Mouse (Mus musculus) forebrain, postnatal 0 days (tissue): ENCODE data around the gene Car12. TPM values are rescaled to one million over a fixed set of nuclear protein-coding genes. Genes with fewer than 3 reads are reported as not detected.
A peak's percentile ranks its signal among the peaks of the same experiment; 100 is the strongest.
"Not testable (repeated sequence)": the region's sequence is repeated elsewhere in the genome, so short reads cannot be mapped to it uniquely, and the experiment has no call there.

ENCODE experiments used
- ATAC-seq: fragments of 200-750 bp; cut with Nextera tagmentation; 2 replicates; pipeline ENCODE4 v1.8.0; 2017; ENCODE audit warnings: mild to moderate bottlenecking, moderate library complexity
- DNase-seq: peaks from one replicate; pipeline ENCODE4 v3.0.0-alpha.2; 2015
- H3K27ac ChIP-seq: fragments of 300-500 bp; sonication (generic); 2 replicates; pipeline ENCODE4 v1.5.1; 2014; ENCODE audit warnings: low read depth, mild to moderate bottlenecking, antibody characterized with exemption, low read length, moderate library complexity, mixed read lengths
- H3K27me3 ChIP-seq: fragments of 300-500 bp; sonication (generic); 2 replicates; pipeline ENCODE4 v1.6.1; 2014; ENCODE audit warnings: mild to moderate bottlenecking, low read length, mixed read lengths; ENCODE audit not compliant: insufficient read depth
- H3K36me3 ChIP-seq: fragments of 300-500 bp; sonication (generic); 2 replicates; pipeline ENCODE4 v1.6.1; 2014; ENCODE audit warnings: mild to moderate bottlenecking, moderate library complexity; ENCODE audit not compliant: insufficient read depth
- H3K4me1 ChIP-seq: fragments of 300-500 bp; sonication (generic); 2 replicates; pipeline ENCODE4 v1.6.1; 2014; ENCODE audit warnings: antibody characterized with exemption; ENCODE audit not compliant: insufficient read depth
- H3K4me2 ChIP-seq: fragments of 300-500 bp; sonication (generic); 2 replicates; pipeline ENCODE4 v1.6.1; 2014; ENCODE audit warnings: low read depth, mild to moderate bottlenecking, moderate library complexity
- H3K4me3 ChIP-seq: fragments of 300-500 bp; sonication (generic); 2 replicates; pipeline ENCODE4 v1.5.1; 2014; ENCODE audit warnings: low read depth, low read length, mixed read lengths
- H3K9ac ChIP-seq: fragments of 300-500 bp; sonication (generic); 2 replicates; pipeline ENCODE4 v1.6.1; 2014; ENCODE audit warnings: mild to moderate bottlenecking
- H3K9me3 ChIP-seq: fragments of 300-500 bp; sonication (generic); 2 replicates; pipeline ENCODE4 v1.6.1; 2016; ENCODE audit warnings: low read length
- CTCF ChIP-seq: sonication (generic); IDR thresholded peaks from 2 replicates; pipeline ENCODE4 v1.5.1; 2016; ENCODE audit warnings: antibody characterized with exemption, control low read depth, low read depth
- WGBS: fragments of 180-500 bp; shearing (Covaris S2); extraction: QIAGEN DNeasy Blood & Tissue Kit; methylation state at CpG from one replicate; pipeline ENCODE4 v1.1.7; 2014; 5-methylcytosine and 5-hydroxymethylcytosine counted together
- polyA plus RNA-seq: library from polyadenylated mRNA; unstranded; fragments of >200 nt; fragmentation: Nextera tagmentation; extraction: Ambion mirVana; gene quantifications from 2 replicates; pipeline ENCODE4 v1.2.1, GENCODE M21; 2015
- total RNA-seq: library from RNA; depleted of rRNA; stranded (reverse); fragments of >200 nt; gene quantifications from 2 replicates; pipeline ENCODE4 v1.2.3, GENCODE M21; 2014; rRNA removed

The Car12 gene
- total and polyA plus RNA-seq, 2 experiments from 2014 or later: 5.3 to 6.1 TPM

DNA sequence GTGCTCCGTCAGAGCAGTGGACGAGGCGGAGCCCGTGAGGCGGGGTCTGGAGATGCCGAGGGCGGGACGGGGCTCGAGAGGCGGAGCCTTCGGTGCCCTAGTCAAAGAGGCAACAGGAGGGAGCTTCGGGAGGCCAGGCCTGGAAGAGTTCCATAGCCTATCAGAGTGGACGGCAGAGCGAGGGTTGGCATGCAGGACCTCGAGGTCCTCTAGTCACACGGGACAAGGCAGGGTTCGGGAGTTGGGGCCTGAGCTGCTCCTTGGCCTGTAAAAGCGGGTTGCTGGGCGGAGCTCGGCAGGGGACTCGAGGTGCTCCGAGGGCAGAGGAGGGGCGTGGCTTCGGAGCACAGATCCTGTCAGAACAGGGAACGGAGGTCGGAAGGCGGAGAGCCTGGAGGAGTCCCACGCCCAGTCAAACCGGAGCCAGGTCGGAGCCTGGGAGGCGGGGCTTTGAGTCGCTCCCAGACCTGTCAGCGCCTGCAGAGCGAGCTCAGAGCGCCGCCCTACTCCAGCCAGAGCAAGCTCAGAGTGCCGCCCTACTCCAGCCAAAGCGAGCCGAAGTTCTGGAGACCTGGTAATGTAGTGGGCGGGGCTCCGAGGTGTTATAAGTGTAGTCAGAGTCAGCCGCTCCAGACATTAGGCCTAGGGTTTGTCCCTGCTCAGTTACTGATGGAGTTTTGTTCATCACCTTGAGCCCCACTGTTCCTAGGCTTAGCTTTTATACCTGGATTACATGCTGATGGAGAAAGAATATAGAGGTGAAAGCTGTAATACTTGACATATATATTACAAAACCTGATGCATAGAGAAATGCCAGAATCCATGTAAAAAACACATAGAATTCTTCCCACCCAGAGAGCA lies 82.2 kb downstream of the Car12 start, which contains the start of gene Aph1b:
Gene Aph1b (minus strand): TSS at position 27 of the 861 bp plus-strand sequence.
- 2% methylated on average over 42 of the region's 42 CpGs for WGBS
- H3K4me3 ChIP-seq: peak within 1 kb of the TSS; percentile 81
- peak within 1 kb of the TSS; percentile 80 for H3K27ac ChIP-seq
- no peak for TF ChIP-seq CTCF
- H3K36me3 ChIP-seq: no peaks in the 10 kb centered on the region
- DNase-seq: peak; percentile 94
- no peaks in the 10 kb centered on the region for H3K9me3 ChIP-seq
- peak within 1 kb of the TSS; percentile 67 for H3K4me2 ChIP-seq
- peaks cover 3% of the 10 kb centered on the region; the same call in 1 of the 2 replicates for H3K4me1 ChIP-seq
- peak; percentile 96 for ATAC-seq
- peak within 1 kb of the TSS; percentile 92 for H3K9ac ChIP-seq
- H3K27me3 ChIP-seq: no peaks in the 10 kb centered on the region

- WGBS: 79% methylated on average over 5 of the region's 5 CpGs
- TF ChIP-seq CTCF: no peak
Measured at GRCm38 (mm10) chr9:66796739-66797138, 83.3 kb downstream of the Car12 start, which contains the start of gene Gm10647. Gm10647 (plus strand) TSS chr9:66797039.

GRCm38 (mm10) chr9:66801947-66802346 lies 88.5 kb downstream of the Car12 start:
- no peak overlapping the region for H3K27ac ChIP-seq
- no peak overlapping the region for H3K9ac ChIP-seq
- TF ChIP-seq CTCF: no peak
- DNase-seq (no peak), ATAC-seq (no peak)
- peaks cover 8% of the 10 kb centered on the region for H3K27me3 ChIP-seq
- H3K36me3 ChIP-seq: no peaks in the 10 kb centered on the region
- no peak overlapping the region for H3K4me3 ChIP-seq
- no peaks in the 10 kb centered on the region for H3K9me3 ChIP-seq
- no peak overlapping the region for H3K4me2 ChIP-seq
- H3K4me1 ChIP-seq: no peaks in the 10 kb centered on the region
- 52% methylated on average over 12 of the region's 12 CpGs for WGBS

More at GRCm38 (mm10) chr9:66796739-66797138, 83.3 kb downstream of the Car12 start, which contains the start of gene Gm10647:
- H3K9ac ChIP-seq: peak within 1 kb of the TSS; percentile 92
- peak within 1 kb of the TSS; percentile 80; the same call in 1 of the 2 replicates for H3K27ac ChIP-seq
- peak within 1 kb of the TSS; percentile 81 for H3K4me3 ChIP-seq
- no peaks in the 10 kb centered on the region for H3K36me3 ChIP-seq
- H3K9me3 ChIP-seq: no peaks in the 10 kb centered on the region
- no peaks in the 10 kb centered on the region for H3K27me3 ChIP-seq
- peak within 1 kb of the TSS; percentile 67 for H3K4me2 ChIP-seq
- no peak for DNase-seq
- ATAC-seq: no peak
- peaks cover 3% of the 10 kb centered on the region; the same call in 1 of the 2 replicates for H3K4me1 ChIP-seq

- H3K27ac ChIP-seq, H3K9me3 ChIP-seq, H3K36me3 ChIP-seq, H3K9ac ChIP-seq, H3K4me1 ChIP-seq, DNase-seq, ATAC-seq: not testable (repeated sequence)
- WGBS: under 1% methylated on average over 30 of the region's 37 CpGs
- Histone ChIP-seq H3K27me3 (peaks cover 10% of the 10 kb centered on the region), H3K4me2 (peak overlapping the region; percentile 48), H3K4me3 (peak overlapping the region; percentile 22)
Measured at GRCm38 (mm10) chr9:66805951-66806350, 92.5 kb downstream of the Car12 start.

DNA sequence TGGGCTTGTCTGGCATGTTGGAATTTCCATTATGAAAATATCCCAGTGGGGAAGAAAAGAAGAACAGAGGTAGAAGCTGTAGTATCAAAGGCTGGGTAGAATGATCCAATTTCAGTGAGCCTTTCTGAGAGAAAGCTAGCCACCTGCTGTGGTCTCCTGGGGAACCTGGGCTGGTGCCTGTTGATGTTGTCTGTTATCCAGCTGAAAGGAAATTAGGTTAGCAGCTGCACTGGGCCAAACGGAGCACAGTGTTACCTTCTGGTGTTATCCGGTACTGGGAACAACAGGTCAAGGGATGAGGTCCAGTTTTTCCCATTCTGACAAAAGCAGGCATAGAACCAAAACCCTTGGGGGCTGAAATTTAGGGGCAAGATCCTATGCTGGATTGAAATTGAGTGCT lies 99.9 kb downstream of the Car12 start:
- DNase-seq (no peak), ATAC-seq (no peak)
- Histone ChIP-seq H3K4me1 (no peaks in the 10 kb centered on the region), H3K36me3 (no peaks in the 10 kb centered on the region), H3K27ac (no peak overlapping the region), H3K27me3 (no peaks in the 10 kb centered on the region), H3K9ac (no peak overlapping the region), H3K9me3 (no peaks in the 10 kb centered on the region), H3K4me2 (no peak overlapping the region), H3K4me3 (no peak overlapping the region)
- TF ChIP-seq CTCF: no peak
- WGBS: 21% methylated on average over 2 of the region's 2 CpGs

Other genes with a start within 250 kb of the Car12 start
- 0.29 and 0.31 TPM in 2 replicates for gene Fbxl22, start 199.1 kb upstream of the Car12 start, total RNA-seq
- gene Fbxl22, start 199.1 kb upstream of the Car12 start, polyA plus RNA-seq: 0.29 and 0.48 TPM in 2 replicates
- 46.3 and 59.7 TPM in 2 replicates for gene Usp3, start 120.5 kb upstream of the Car12 start, total RNA-seq
- 55.1 and 55.2 TPM in 2 replicates for gene Usp3, start 120.5 kb upstream of the Car12 start, polyA plus RNA-seq
- gene Aph1b, start 81.8 kb downstream of the Car12 start, total RNA-seq: 32.9 and 37.8 TPM in 2 replicates
- 15.4 and 17.7 TPM in 2 replicates for gene Aph1b, start 81.8 kb downstream of the Car12 start, polyA plus RNA-seq
- 0.23 and 0.90 TPM in 2 replicates for gene Gm10647, start 83.4 kb downstream of the Car12 start, total RNA-seq
- gene Gm10647, start 83.4 kb downstream of the Car12 start, polyA plus RNA-seq: 0.33 TPM in 1 of 2 replicates, not detected in the other
- 1.0 and 2.2 TPM in 2 replicates for gene Aph1c, start 121.0 kb downstream of the Car12 start, total RNA-seq
- gene Aph1c, start 121.0 kb downstream of the Car12 start, polyA plus RNA-seq: 2.9 and 3.6 TPM in 2 replicates
- gene Rab8b, start 206.0 kb downstream of the Car12 start, total RNA-seq: 22.2 and 30.7 TPM in 2 replicates
- 6.0 and 20.7 TPM in 2 replicates for gene Rab8b, start 206.0 kb downstream of the Car12 start, polyA plus RNA-seq
- gene Rps27l, start 232.4 kb downstream of the Car12 start, total RNA-seq: 129 and 139 TPM in 2 replicates
- 208 and 277 TPM in 2 replicates for gene Rps27l, start 232.4 kb downstream of the Car12 start, polyA plus RNA-seq